Mouse (Mus musculus): Measurements from ENCODE around the gene Fam162a.

DNA sequence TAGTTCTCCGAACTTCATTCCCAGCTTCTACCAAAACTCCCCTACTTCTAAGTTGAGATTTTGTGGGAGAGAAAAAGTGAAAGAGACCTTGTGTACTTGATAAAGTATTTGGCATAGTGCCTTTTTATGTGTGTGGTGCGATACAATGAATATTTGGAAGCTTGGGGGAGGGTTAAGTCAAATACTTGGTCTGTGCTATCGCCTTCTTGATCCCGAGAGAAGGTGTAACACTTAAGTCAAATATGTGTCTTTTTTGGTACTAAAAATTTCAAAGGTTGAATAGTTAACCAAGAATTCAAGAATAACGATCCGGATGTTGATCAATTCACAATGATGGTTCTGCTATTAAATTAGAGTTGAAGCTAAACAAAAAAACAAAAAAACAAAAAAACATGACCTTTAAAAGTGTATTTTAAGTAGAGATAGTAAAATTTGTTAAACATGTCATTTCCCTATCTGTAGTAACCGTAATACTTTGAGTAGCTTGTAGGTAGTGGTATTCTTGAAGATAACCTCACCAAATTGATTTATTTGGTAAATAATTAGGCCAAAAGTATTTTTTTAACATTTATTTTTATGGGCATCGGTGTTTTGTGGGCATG, 1.1 kb upstream of the Fam162a start:
- TF ChIP-seq CTCF (IDR thresholded peaks at IDR 0.05; ENCODE audit: control insufficient read depth, insufficient read depth, low read length) (no peak), POLR2A (IDR thresholded peaks at IDR 0.05; ENCODE audit: borderline replicate concordance, control insufficient read depth, low read depth, low read length) (no peak)

Measured in bone marrow, adult 2 months (tissue).